Mouse (Mus musculus): ENCODE data around the gene Fam24b.
A peak's percentile ranks its signal among the peaks of the same experiment; 100 is the strongest.

Fam24b gene

DNA sequence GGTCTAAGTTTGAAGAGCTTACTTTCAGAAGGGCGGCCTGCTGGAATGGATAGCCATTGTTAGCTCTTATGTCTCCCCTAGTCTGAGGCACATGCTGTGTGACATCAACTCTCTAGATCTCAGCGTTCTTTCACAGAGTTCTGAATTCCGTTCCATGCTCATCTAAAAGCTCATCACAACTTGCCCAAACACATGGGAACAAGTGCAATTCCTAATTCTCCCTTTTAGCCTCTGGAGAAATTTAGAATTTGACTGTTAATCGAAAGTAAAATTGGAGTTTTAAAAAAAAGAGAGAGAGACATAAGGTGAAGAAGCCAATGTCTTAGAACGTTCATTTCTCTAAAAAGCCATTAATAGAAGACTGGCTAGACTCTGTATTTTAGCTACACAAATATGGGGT is at the start of gene Fam24b:
TSS of gene Fam24b (minus strand) at position 101 of the 400 bp plus-strand sequence.
- no peak for ATAC-seq (ENCODE audit: insufficient number of reproducible peaks, low FRiP score, low TSS enrichment)

- no peak for ATAC-seq (ENCODE audit: insufficient number of reproducible peaks, low FRiP score, low TSS enrichment)
Measured at GRCm38 (mm10) chr7:131371880-131372651, 42.8 kb upstream of the Fam24b start.

DNA sequence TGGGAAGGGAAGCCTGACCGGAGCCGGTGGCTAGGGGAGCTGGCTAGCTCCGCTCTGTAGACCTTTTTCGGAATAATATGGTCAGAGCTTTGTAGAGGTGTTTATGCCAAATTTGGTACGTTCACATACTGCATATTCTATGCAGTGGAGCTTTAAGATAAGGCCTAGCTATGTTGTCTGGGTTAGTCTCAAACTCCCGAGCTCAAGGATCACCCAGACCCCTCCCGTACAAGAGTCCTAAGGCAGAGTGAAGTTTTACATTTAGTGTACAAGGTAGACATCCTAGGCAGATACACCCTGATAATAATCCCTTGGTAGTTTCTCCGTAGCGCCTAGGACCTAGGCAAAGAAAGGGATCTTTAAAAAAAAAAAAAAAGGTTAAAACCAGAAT is 42.1 kb upstream of the Fam24b start:
- ATAC-seq (ENCODE audit: insufficient number of reproducible peaks, low FRiP score, low TSS enrichment) = no peak; the same call in 1 of the 2 replicates

DNA sequence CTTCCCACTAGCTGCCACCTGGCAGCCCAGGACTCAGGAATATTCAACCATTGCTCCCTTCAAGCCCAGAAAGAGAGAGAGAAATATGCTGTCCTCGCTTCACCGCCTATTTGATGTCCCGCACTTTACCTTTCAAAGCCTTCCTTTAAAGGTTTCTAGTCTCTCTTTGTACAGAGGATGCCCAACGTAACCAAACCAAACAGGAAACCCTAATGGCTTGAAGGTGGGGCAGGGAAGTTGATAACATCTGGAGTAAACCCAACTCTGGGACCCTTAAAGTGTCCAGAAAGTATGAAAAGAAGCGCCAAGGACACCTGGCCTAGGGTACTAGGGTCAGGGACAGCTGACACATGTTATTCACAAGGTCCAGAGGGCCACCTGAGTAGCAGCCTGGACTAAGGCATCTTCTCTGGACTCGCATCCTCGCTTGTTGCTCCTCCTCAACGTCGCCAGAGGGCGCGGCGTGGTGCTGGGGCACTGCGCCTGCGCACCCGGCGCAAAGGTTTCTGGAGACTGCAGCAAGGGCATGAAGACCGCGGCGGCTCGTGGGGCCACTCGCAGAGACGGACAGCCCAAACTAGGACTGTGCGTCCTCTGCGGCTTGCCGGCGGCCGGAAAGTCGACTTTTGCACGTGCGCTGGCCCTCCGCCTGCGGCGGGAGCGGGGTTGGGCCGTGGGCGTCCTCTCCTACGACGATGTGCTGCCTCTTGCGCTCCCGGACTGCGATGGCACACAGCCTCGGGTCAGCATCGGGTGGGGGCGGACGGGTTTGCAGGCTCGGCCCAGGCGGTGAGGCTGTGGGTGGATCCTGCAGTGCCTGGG is 41.5 kb upstream of the Fam24b start, which contains the start of gene Pstk:
TSS of gene Pstk (plus strand) at position 494 of the 822 bp plus-strand sequence.
- peak; percentile 96 for ATAC-seq (ENCODE audit: insufficient number of reproducible peaks, low FRiP score, low TSS enrichment)

DNA sequence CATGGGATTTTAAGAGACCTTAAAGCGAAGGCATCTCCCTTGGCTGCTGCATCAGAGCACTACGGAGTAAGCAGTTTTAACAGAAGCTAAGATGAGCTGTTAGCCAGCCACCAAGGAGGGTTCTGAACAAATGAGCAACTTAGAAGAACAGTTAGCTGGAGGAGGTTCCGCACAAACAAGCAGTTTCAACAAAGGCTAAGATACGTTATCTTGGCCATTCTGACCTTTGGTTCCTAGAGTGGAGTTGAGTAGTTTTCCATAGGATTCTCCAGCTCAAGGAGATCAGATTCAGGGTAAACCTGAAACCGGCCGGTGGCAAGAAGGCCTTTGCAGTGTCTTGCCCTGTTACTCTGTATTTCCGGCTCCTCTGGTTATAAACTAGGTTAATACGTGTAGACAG is 34.8 kb upstream of the Fam24b start:
- no peak for ATAC-seq (ENCODE audit: insufficient number of reproducible peaks, low FRiP score, low TSS enrichment)

DNA sequence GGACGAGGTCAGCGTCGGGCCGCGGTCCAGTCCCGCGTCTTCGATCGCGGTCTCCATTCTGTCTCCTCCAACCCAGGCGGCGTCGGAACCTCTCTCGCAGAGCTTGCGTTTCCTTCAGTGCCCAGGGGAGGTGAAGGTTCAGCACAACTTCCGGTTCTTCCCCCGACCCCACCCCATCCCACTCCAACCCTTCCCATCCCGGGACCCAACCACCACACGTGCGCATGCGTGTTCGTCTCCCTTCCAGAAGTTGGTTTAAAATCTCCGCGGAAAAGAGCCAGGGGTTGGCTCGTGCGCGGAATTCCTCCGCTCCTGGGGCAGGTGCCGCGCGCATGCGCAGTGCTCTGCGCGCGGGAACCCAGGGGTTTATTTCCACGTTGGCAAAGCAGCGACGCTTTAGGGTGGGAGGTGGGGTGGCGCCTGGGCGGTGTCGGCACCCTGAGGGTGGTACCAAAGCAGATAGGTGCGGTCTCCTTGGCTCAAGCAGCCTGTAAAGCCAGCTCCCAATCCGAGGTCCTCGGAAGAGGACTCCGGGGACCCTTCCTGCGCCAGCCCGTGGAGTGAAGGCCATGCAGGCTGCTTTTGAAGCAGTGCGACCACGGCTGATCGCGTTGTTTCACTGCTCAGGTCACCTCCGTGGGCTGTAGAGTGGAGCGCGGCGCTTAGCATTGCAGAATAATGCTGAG is 33.4 kb upstream of the Fam24b start, which contains the start of gene 2310057M21Rik:
TSS of gene 2310057M21Rik (minus strand) at position 145 of the 686 bp plus-strand sequence.
- peak; percentile 92 for ATAC-seq (ENCODE audit: insufficient number of reproducible peaks, low FRiP score, low TSS enrichment)

GRCm38 (mm10) chr7:131362269-131362614 is 32.9 kb upstream of the Fam24b start:
- peak; percentile 69 for ATAC-seq (ENCODE audit: insufficient number of reproducible peaks, low FRiP score, low TSS enrichment)

GRCm38 (mm10) chr7:131356105-131356504 is 26.8 kb upstream of the Fam24b start:
- ATAC-seq (ENCODE audit: insufficient number of reproducible peaks, low FRiP score, low TSS enrichment) = no peak

- ATAC-seq (ENCODE audit: insufficient number of reproducible peaks, low FRiP score, low TSS enrichment) = no peak; the same call in 1 of the 2 replicates
Measured at GRCm38 (mm10) chr7:131345856-131346541, 16.7 kb upstream of the Fam24b start.

- no peak for ATAC-seq (ENCODE audit: insufficient number of reproducible peaks, low FRiP score, low TSS enrichment)
Measured at GRCm38 (mm10) chr7:131337502-131338068, 8.3 kb upstream of the Fam24b start.

GRCm38 (mm10) chr7:131333564-131333963 is 4.2 kb upstream of the Fam24b start, which contains the start of gene Fam24a:
Fam24a (plus strand) TSS chr7:131333864.
- ATAC-seq (ENCODE audit: insufficient number of reproducible peaks, low FRiP score, low TSS enrichment) = no peak

DNA sequence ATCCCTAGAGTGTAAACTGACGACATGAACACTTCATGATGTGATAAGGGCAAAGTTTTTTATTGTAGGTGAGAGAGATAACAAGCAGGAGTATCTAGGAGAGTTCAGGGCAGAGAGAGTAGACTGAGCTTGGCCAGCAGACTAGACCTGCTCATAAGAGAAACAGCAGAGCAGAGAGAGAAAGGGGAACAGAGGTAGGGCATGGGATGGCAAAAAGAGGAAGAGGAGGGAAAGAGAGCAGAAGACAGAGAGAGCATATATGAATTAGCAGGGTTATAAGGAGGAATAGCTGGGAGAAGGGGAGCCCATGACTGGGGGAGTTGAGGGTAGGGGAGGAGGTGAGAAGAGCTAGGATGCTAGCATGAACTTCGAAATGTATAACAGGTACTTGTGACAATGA is 2.4 kb upstream of the Fam24b start:
- ATAC-seq (ENCODE audit: insufficient number of reproducible peaks, low FRiP score, low TSS enrichment) = no peak

DNA sequence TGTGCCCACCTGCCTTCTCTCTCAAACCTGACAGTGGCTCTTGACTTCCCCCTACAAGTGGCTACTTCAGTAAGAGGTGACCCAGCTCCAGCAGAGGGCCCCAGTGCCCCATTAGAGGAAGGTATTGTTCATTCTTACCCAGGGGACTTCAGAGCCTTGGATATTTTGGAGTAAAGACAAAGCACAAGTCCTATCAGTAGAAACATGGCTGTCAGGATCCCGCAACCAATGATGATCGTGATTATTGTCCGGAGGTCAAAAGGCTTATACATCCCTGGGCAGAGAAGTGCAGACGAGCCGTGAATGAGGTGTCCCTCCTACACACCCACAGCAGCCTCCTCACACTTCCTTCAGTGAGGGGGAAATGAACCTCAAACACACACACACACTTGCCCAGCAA is 2.3 kb downstream of the Fam24b start:
- ATAC-seq (ENCODE audit: insufficient number of reproducible peaks, low FRiP score, low TSS enrichment) = no peak

GRCm38 (mm10) chr7:131322192-131322591 is 7.1 kb downstream of the Fam24b start, which contains the start of gene Cuzd1:
Cuzd1 (minus strand) TSS chr7:131322292.
- ATAC-seq (ENCODE audit: insufficient number of reproducible peaks, low FRiP score, low TSS enrichment) = no peak

DNA sequence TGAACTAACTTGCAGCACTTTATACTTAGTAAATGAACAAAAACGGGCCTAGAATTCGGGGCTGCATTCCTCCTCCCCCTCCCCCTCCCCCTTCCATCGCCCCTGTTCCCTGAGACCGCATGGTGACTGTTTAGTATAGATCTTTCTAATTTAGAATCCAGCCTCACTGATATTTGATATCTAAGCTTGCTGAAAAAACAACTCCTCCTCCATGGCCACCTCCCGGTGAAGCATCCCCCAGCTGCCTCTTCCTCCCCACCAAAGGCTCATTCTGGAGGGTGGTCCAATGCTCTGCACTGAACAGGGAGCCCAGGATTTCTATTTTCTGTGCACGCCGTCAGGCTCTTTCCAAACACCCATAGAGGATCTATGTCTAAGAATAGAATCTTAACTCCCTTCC is 11.0 kb downstream of the Fam24b start:
- ATAC-seq (ENCODE audit: insufficient number of reproducible peaks, low FRiP score, low TSS enrichment) = no peak

DNA sequence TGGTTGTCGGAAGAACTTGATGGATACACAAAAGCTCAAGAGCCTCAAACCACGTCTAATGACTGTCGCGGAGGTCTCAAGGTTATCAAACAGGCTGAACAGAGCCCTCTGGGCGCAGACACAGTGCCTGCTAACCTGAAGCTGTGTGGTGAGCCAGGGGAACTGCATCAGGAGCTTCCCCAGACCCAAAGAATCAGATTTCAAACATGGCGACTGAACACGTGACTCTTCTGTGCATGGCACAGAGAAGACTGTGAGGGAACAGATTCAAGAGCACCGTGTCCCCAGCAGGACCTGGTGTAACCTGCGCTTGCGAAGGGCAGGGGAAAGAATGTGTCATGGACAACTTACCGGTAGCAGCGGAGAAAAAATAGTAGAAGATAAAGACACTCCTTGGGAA is 11.7 kb downstream of the Fam24b start:
- no peak for ATAC-seq (ENCODE audit: insufficient number of reproducible peaks, low FRiP score, low TSS enrichment)

- ATAC-seq (ENCODE audit: insufficient number of reproducible peaks, low FRiP score, low TSS enrichment) = no peak
Measured at GRCm38 (mm10) chr7:131314493-131314892, 14.8 kb downstream of the Fam24b start.

DNA sequence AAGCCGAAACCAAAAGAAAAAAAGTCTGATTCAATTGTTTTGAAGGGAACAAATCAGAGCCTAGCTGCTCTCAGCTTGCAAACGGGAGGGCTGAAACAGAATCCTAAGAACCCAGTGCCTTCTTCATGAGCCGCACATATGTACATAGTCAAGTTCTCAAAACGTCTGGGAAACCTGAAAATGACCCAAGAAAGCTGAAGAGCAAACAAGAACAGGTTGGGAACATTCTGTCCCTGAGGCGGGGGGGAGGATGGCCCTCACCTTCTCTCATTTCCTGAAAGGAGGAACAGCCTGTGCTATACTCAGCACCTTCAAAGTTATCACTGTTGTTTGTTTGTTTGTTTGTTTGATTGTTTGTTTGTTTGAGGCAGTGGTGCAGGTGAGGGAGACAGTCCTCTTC is 22.6 kb downstream of the Fam24b start:
- ATAC-seq (ENCODE audit: insufficient number of reproducible peaks, low FRiP score, low TSS enrichment) = no peak

GRCm38 (mm10) chr7:131303340-131303739 is 26.0 kb downstream of the Fam24b start:
- no peak for ATAC-seq (ENCODE audit: insufficient number of reproducible peaks, low FRiP score, low TSS enrichment)

GRCm38 (mm10) chr7:131297151-131297550 is 32.2 kb downstream of the Fam24b start:
- ATAC-seq (ENCODE audit: insufficient number of reproducible peaks, low FRiP score, low TSS enrichment) = no peak
